Mouse (Mus musculus): ENCODE results near the gene Rhobtb3.

DNA sequence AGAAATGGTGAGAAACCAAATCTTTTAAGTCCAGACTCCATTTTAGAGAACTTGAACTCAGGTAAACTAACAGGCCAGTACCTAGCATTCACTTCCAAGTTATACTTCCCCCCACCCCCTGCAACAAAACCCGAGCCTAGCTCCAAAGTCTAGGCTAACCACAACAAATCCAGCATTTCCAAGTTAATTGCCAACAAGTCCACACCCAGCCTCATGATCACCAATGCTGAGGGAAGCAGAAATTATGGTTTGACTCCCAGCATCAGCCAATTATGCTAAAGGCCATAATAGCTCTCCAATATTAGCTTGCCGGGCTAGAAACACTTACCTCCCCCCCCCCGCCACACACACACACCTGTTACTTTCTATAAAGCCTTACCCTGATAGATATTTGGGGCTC is 64.0 kb downstream of the Rhobtb3 start:
- TF ChIP-seq CTCF (IDR thresholded peaks at IDR 0.05; ENCODE audit: low read depth, low read length), result no peak
- no peak for TF ChIP-seq POLR2A (IDR thresholded peaks at IDR 0.05; ENCODE audit: borderline replicate concordance, low read depth, low read length)

Measured in bone marrow macrophage, adult 2 months (primary cell).